Mouse (Mus musculus): Measurements from ENCODE around the gene Desi1.

GRCm38 (mm10) chr15:81966062-81966829, 67.4 kb downstream of the Desi1 start:
- TF ChIP-seq CTCF (IDR thresholded peaks at IDR 0.05; ENCODE audit: control insufficient read depth, insufficient read depth, low read length): no peak
- TF ChIP-seq POLR2A (IDR thresholded peaks at IDR 0.05; ENCODE audit: borderline replicate concordance, control insufficient read depth, low read depth, low read length): no peak

Data from bone marrow, adult 2 months (tissue).